Mouse (Mus musculus): ENCODE results near the gene 1810030O07Rik.
"Not testable (repeated sequence)": the region's sequence is repeated elsewhere in the genome, so short reads cannot be mapped to it uniquely, and the experiment has no call there.

1810030O07Rik gene

GRCm38 (mm10) chrX:12673054-12673775 lies at the start of gene 1810030O07Rik:
1810030O07Rik (minus strand) TSS chrX:12673668.
- peak; percentile 90 for DNase-seq

GRCm38 (mm10) chrX:12716036-12716435 lies 42.6 kb upstream of the 1810030O07Rik start:
- DNase-seq, result no peak

- no peak for DNase-seq
Observed at GRCm38 (mm10) chrX:12713796-12714195, 40.3 kb upstream of the 1810030O07Rik start.

- no peak for DNase-seq
Observed at GRCm38 (mm10) chrX:12686910-12687309, 13.4 kb upstream of the 1810030O07Rik start.

DNA sequence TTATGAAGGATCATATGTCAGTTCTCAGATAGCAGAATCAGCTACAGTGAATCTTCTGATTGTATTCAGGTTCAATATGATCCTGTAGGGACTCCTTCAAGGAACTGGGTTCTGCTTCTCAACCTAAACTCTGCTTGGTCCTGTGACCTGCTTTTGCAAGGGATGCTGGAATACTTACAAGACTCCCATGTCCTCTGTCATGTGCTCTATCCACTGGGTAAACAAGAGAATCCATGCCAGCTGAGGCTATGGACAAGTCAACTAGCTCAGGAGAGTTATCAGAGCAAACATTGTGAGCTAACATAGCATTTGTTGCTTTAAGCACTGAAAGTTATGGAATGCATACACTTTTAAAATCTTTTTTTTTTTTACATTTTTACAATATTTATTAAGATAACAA lies 12.6 kb upstream of the 1810030O07Rik start:
- DNase-seq, result no peak

DNA sequence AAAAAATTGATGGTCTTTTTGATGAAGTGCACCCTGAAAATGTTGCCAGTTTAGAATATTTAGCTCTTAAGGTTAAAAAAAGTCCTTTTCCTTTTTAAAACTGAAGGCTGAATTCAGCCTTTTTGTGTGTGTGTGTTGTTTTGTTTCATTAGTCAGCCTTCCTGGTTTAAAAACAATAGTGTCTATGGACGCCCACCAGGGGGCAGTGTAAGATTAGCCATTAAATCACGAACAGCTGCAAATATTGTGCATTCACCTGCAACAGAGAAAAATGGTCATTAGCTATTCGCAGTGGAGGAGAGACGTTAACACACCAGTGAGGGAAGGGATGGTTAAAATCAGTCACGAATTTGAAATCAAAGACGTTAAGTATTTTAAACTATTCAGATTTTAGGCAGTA lies 3.9 kb upstream of the 1810030O07Rik start:
- peak; percentile 83 for DNase-seq

- DNase-seq, result no peak
Observed at GRCm38 (mm10) chrX:12653879-12654278, 19.6 kb downstream of the 1810030O07Rik start.

GRCm38 (mm10) chrX:12651906-12652305 lies 21.6 kb downstream of the 1810030O07Rik start:
- DNase-seq, result no peak

GRCm38 (mm10) chrX:12645531-12646304 lies 27.8 kb downstream of the 1810030O07Rik start:
- peak; percentile 73 for DNase-seq

DNA sequence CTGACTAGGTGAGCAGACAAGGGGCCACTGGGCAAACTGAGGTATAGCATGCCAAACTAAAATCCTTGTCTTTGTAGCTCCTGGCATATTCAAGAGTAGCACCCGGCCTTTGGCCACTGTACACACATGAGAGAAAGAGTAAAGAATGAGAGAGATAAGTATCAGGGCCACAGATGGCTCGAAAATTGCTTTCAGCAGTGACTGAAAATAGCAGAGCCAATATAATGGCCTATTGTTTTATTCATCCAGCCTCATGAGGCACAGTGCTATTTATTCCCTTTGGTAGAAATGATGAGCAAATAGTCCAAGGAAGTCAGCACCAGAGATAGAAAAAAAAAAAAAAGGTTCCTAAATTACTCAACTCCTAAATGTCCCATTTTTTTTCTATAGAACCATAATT lies 28.5 kb downstream of the 1810030O07Rik start:
- no peak for DNase-seq

DNA sequence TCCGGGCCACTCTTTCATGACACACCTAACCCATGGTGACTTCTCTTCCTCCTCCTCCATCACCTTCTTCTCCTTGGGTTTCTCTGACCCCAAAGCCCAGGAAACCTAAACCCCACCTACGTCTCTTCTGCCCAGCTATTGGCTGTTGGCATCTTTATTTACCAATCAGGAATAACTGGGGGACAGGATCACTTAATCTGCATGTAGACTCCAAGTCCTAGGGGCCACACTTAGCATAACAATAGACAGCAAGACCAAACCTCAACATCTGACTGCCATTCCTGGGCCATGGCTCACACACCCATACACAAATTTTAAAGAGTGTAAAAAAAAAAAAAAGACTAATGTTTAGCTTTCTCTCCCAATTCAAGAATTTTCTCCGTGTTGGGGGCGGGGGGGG lies 48.3 kb downstream of the 1810030O07Rik start:
- DNase-seq, result no peak

DNA sequence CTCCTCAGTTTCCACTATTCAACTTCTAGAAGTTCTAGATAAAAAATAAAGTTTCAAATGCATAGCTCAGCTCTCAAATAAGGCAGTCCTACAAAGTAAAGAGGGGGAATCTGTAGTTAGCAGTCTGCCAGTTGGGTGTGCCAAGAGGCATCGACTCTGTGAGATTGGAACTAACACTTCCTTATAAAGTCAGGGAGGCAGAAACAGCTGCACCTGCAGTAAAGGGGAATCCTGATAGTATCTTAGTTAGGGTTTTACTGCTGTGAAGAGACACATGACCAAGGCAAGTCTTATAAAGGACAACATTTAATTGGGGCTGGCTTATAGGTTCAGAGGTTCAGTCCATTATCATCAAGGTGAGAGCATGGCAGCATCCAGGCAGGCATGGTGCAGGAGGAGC lies 61.1 kb downstream of the 1810030O07Rik start:
- DNase-seq, result not testable (repeated sequence)

DNA sequence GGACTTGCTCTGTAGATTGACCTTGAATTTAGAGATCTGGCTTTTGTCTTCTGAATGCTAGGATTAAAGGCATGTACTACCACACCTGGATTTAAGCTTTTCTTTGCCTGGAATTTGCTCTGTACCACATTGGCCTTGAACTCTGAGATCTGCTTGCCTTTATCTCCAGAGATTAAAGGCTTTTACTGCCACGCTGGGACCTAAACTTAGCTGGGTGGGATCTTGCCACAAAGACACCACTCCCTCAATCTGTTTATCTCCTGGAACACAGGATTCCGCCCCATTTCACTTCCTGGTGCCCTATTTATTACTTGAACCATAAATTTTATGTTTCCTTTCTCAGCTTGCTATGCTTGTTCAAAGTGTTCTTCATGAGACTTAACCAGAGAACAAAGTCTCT lies 62.3 kb downstream of the 1810030O07Rik start:
- no peak for DNase-seq

DNA sequence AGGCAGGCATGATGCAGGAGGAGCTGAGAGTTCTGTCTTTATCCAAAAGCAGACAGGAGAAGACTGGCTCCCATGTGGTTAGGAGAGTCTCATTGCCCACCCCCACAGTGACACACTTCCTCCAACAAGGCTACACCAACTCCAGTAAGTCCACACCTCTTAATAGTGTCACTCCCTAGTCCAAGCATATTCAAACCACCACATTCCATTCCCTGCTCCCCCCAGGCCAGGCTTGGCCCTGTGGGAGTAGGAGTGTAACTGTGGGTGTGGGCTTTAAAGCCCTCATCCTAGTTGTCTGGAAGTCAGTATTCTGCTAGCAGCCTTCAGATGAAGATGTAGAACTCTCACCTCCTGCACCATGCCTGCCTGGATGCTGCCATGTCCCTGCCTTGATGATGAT lies 62.9 kb downstream of the 1810030O07Rik start:
- not testable (repeated sequence) for DNase-seq

All from cerebellum, adult 9-10 months (tissue).